Mouse (Mus musculus): ENCODE data around the gene Tnfsf13. TPM values are rescaled to one million over a fixed set of nuclear protein-coding genes. Genes with fewer than 3 reads are reported as not detected.

Gene Tnfsf13
- polyA plus RNA-seq, 2 experiments: 0.77 to 4.4 TPM

GRCm38 (mm10) chr11:69692863-69693262 is 7.3 kb upstream of the Tnfsf13 start:
- no peak overlapping the region for H3K4me3 ChIP-seq (replicated peaks; ENCODE audit: low read length)
- no peak overlapping the region for H3K27ac ChIP-seq (replicated peaks; ENCODE audit: low read depth, low read length)
- no peak for TF ChIP-seq POLR2A (IDR thresholded peaks at IDR 0.05; ENCODE audit: borderline replicate concordance, extremely low read depth, insufficient read depth, insufficient read length)
- H3K4me2 ChIP-seq (replicated peaks; ENCODE audit: low read depth, low read length, severe bottlenecking): no peak overlapping the region
- H3K27me3 ChIP-seq (ENCODE audit: control insufficient read depth, insufficient read depth, low read length): no peaks in the 10 kb centered on the region
- H3K36me3 ChIP-seq (ENCODE audit: control insufficient read depth, insufficient read depth, low read length): no peaks in the 10 kb centered on the region
- H3K9me3 ChIP-seq (ENCODE audit: control insufficient read depth, low read length): no peaks in the 10 kb centered on the region
- WGBS: 91% methylated on average over 6 of the region's 6 CpGs
- peaks cover 7% of the 10 kb centered on the region for H3K4me1 ChIP-seq (ENCODE audit: control insufficient read depth, insufficient read depth, low read length)
- H3K9ac ChIP-seq (ENCODE audit: low read depth, low read length, severe bottlenecking): no peak overlapping the region
- DNase-seq (ENCODE audit: low spot score) (no peak), ATAC-seq (ENCODE audit: low FRiP score, low read depth) (no peak)

- no peak for TF ChIP-seq POLR2A (IDR thresholded peaks at IDR 0.05; ENCODE audit: borderline replicate concordance, extremely low read depth, insufficient read depth, insufficient read length)
These were observed 6.7 kb upstream of the Tnfsf13 start for GRCm38 (mm10) chr11:69692196-69692811.

GRCm38 (mm10) chr11:69689891-69690290 is 4.3 kb upstream of the Tnfsf13 start:
- 94% methylated on average over 1 of the region's 1 CpGs for WGBS
- no peak overlapping the region for H3K27ac ChIP-seq (replicated peaks; ENCODE audit: low read depth, low read length)
- no peak for ATAC-seq (ENCODE audit: low FRiP score, low read depth)
- no peak for TF ChIP-seq POLR2A (IDR thresholded peaks at IDR 0.05; ENCODE audit: borderline replicate concordance, extremely low read depth, insufficient read depth, insufficient read length)
- H3K27me3 ChIP-seq (ENCODE audit: control insufficient read depth, insufficient read depth, low read length): no peaks in the 10 kb centered on the region
- no peak overlapping the region for H3K4me2 ChIP-seq (replicated peaks; ENCODE audit: low read depth, low read length, severe bottlenecking)
- H3K9ac ChIP-seq (ENCODE audit: low read depth, low read length, severe bottlenecking): no peak overlapping the region; the same call in 1 of the 2 replicates
- H3K36me3 ChIP-seq (ENCODE audit: control insufficient read depth, insufficient read depth, low read length): no peaks in the 10 kb centered on the region
- no peak overlapping the region for H3K4me3 ChIP-seq (replicated peaks; ENCODE audit: low read length)
- DNase-seq (ENCODE audit: low spot score): no peak
- no peaks in the 10 kb centered on the region for H3K9me3 ChIP-seq (ENCODE audit: control insufficient read depth, low read length)
- peaks cover 18% of the 10 kb centered on the region for H3K4me1 ChIP-seq (ENCODE audit: control insufficient read depth, insufficient read depth, low read length)

More at GRCm38 (mm10) chr11:69692196-69692811, 6.7 kb upstream of the Tnfsf13 start:
- Histone ChIP-seq H3K9me3 (ENCODE audit: control insufficient read depth, low read length) (no peaks in the 10 kb centered on the region), H3K36me3 (ENCODE audit: control insufficient read depth, insufficient read depth, low read length) (no peaks in the 10 kb centered on the region), H3K27ac (replicated peaks; ENCODE audit: low read depth, low read length) (no peak overlapping the region), H3K4me1 (ENCODE audit: control insufficient read depth, insufficient read depth, low read length) (peaks cover 7% of the 10 kb centered on the region), H3K27me3 (ENCODE audit: control insufficient read depth, insufficient read depth, low read length) (no peaks in the 10 kb centered on the region), H3K9ac (ENCODE audit: low read depth, low read length, severe bottlenecking) (no peak overlapping the region), H3K4me3 (replicated peaks; ENCODE audit: low read length) (no peak overlapping the region), H3K4me2 (replicated peaks; ENCODE audit: low read depth, low read length, severe bottlenecking) (no peak overlapping the region)
- DNase-seq (ENCODE audit: low spot score) (no peak), ATAC-seq (ENCODE audit: low FRiP score, low read depth) (no peak)
- 76% methylated on average over 9 of the region's 9 CpGs for WGBS

- no peak for TF ChIP-seq POLR2A (IDR thresholded peaks at IDR 0.05; ENCODE audit: borderline replicate concordance, extremely low read depth, insufficient read depth, insufficient read length)
- H3K9ac ChIP-seq (ENCODE audit: low read depth, low read length, severe bottlenecking): no peak overlapping the region
- WGBS: 30% methylated on average over 5 of the region's 5 CpGs
- H3K4me2 ChIP-seq (replicated peaks; ENCODE audit: low read depth, low read length, severe bottlenecking): 0 out of 2 replicates have a peak overlapping the region, but pooled peaks have one; percentile 10
- DNase-seq (ENCODE audit: low spot score) (no peak), ATAC-seq (ENCODE audit: low FRiP score, low read depth) (no peak)
- H3K27me3 ChIP-seq (ENCODE audit: control insufficient read depth, insufficient read depth, low read length): no peaks in the 10 kb centered on the region
- H3K36me3 ChIP-seq (ENCODE audit: control insufficient read depth, insufficient read depth, low read length): no peaks in the 10 kb centered on the region
- no peaks in the 10 kb centered on the region for H3K9me3 ChIP-seq (ENCODE audit: control insufficient read depth, low read length)
- H3K4me3 ChIP-seq (replicated peaks; ENCODE audit: low read length): no peak overlapping the region
- H3K27ac ChIP-seq (replicated peaks; ENCODE audit: low read depth, low read length): peak overlapping the region; percentile 43
- peaks cover 29% of the 10 kb centered on the region for H3K4me1 ChIP-seq (ENCODE audit: control insufficient read depth, insufficient read depth, low read length)
These were observed 1.5 kb upstream of the Tnfsf13 start for GRCm38 (mm10) chr11:69687061-69687460.

GRCm38 (mm10) chr11:69686377-69686776 is 793 bp upstream of the Tnfsf13 start:
- Histone ChIP-seq H3K9ac (ENCODE audit: low read depth, low read length, severe bottlenecking) (peak overlapping the region; percentile 8; the same call in 1 of the 2 replicates), H3K4me1 (ENCODE audit: control insufficient read depth, insufficient read depth, low read length) (peaks cover 29% of the 10 kb centered on the region), H3K4me2 (replicated peaks; ENCODE audit: low read depth, low read length, severe bottlenecking) (no peak overlapping the region), H3K4me3 (replicated peaks; ENCODE audit: low read length) (no peak overlapping the region), H3K9me3 (ENCODE audit: control insufficient read depth, low read length) (no peaks in the 10 kb centered on the region), H3K27me3 (ENCODE audit: control insufficient read depth, insufficient read depth, low read length) (no peaks in the 10 kb centered on the region), H3K27ac (replicated peaks; ENCODE audit: low read depth, low read length) (peak overlapping the region; percentile 52; the same call in 1 of the 2 replicates), H3K36me3 (ENCODE audit: control insufficient read depth, insufficient read depth, low read length) (no peaks in the 10 kb centered on the region)
- WGBS: 9% methylated on average over 4 of the region's 4 CpGs
- DNase-seq (ENCODE audit: low spot score) (peak; percentile 33), ATAC-seq (ENCODE audit: low FRiP score, low read depth) (no peak)
- no peak for TF ChIP-seq POLR2A (IDR thresholded peaks at IDR 0.05; ENCODE audit: borderline replicate concordance, extremely low read depth, insufficient read depth, insufficient read length)

All from limb, embryonic 14.5 days (tissue).